Mouse (Mus musculus) CH12.LX (cell line): Measurements from ENCODE around the gene Tnp2. TPM values are rescaled to one million over a fixed set of nuclear protein-coding genes. Genes with fewer than 3 reads are reported as not detected.
A peak's percentile ranks its signal among the peaks of the same experiment; 100 is the strongest.

Source experiments
- DNase-seq: peaks from one replicate; pipeline ENCODE4 v3.0.0-alpha.2; 2013; ENCODE audit errors: extremely low read depth
- H3K27ac ChIP-seq: 2 replicates; pipeline ENCODE4 v1.5.1; 2012; ENCODE audit warnings: low read depth, mild to moderate bottlenecking, control low read depth, moderate library complexity; ENCODE audit not compliant: insufficient read depth
- H3K27me3 ChIP-seq: replicated peaks from 2 replicates; pipeline ENCODE3; 2012; ENCODE audit warnings: inconsistent platforms
- H3K36me3 ChIP-seq, 2 experiments: replicated peaks in 1 of 2; 2 replicates each; pipeline versions ENCODE3 to v1.6.1; 2012; ENCODE audit warnings: inconsistent platforms in 1 of 2, low read length in 1 of 2, mild to moderate bottlenecking in 1 of 2, mixed read lengths in 1 of 2, moderate library complexity in 1 of 2; ENCODE audit not compliant: control insufficient read depth in 1 of 2, insufficient read depth in 1 of 2
- H3K4me1 ChIP-seq, 2 experiments: 2 replicates each; pipeline ENCODE4 v1.6.1; 2012; ENCODE audit warnings: inconsistent platforms in 1 of 2, moderate library complexity in 1 of 2; ENCODE audit not compliant: insufficient read depth in 2 of 2, control insufficient read depth in 1 of 2
- H3K4me2 ChIP-seq: 2 replicates; pipeline ENCODE4 v1.6.1; 2012; ENCODE audit warnings: low read depth, mild to moderate bottlenecking, control low read depth; ENCODE audit not compliant: poor library complexity, insufficient read depth, severe bottlenecking
- H3K4me3 ChIP-seq, 3 experiments: fragments of 150-350 bp in 1 of 3; sonication (generic) in 1 of 3; replicated peaks in 1 of 3; 2 replicates each; pipeline versions ENCODE3 to v1.5.1; 2011 to 2012; ENCODE audit warnings: low read depth in 2 of 3, low read length in 2 of 3, mild to moderate bottlenecking in 2 of 3, moderate library complexity in 2 of 3, control low read depth in 1 of 3, improper control_type of control experiment in 1 of 3, inconsistent platforms in 1 of 3, mixed read lengths in 1 of 3; ENCODE audit not compliant: poor library complexity in 1 of 3
- H3K79me2 ChIP-seq: replicated peaks from 2 replicates; pipeline ENCODE4 v1.6.1; 2012; ENCODE audit warnings: mild to moderate bottlenecking, moderate library complexity; ENCODE audit not compliant: control insufficient read depth, poor library complexity, insufficient read depth, severe bottlenecking; ENCODE audit errors: extremely low read depth
- H3K9ac ChIP-seq: 2 replicates; pipeline ENCODE4 v1.6.1; 2012; ENCODE audit warnings: low read depth, mild to moderate bottlenecking, control low read depth, moderate library complexity; ENCODE audit not compliant: insufficient read depth
- H3K9me3 ChIP-seq: replicated peaks from 2 replicates; pipeline ENCODE3; 2012; ENCODE audit warnings: low read length, inconsistent platforms, mixed read lengths
- BHLHE40 ChIP-seq: IDR thresholded peaks from 2 replicates; pipeline ENCODE4 v1.6.1; 2011; ENCODE audit warnings: mild to moderate bottlenecking, low read depth, low read length, improper control_type of control experiment
- CHD1 ChIP-seq: IDR thresholded peaks from 2 replicates; pipeline ENCODE4 v1.6.1; 2012; ENCODE audit warnings: low read depth, low read length, improper control_type of control experiment, inconsistent platforms
- CHD2 ChIP-seq: IDR thresholded peaks from 2 replicates; pipeline ENCODE4 v1.6.1; 2011; ENCODE audit warnings: low read length, improper control_type of control experiment
- E2F4 ChIP-seq: IDR thresholded peaks from 2 replicates; pipeline ENCODE4 v1.6.1; 2011; ENCODE audit warnings: low read depth, low read length, improper control_type of control experiment; ENCODE audit not compliant: insufficient replicate concordance
- ELF1 ChIP-seq: IDR thresholded peaks from 2 replicates; pipeline ENCODE4 v1.6.1; 2014; ENCODE audit warnings: low read depth, mild to moderate bottlenecking, inconsistent platforms, low read length, improper control_type of control experiment
- EP300 ChIP-seq: IDR thresholded peaks from 2 replicates; pipeline ENCODE4 v1.6.1; 2011; ENCODE audit warnings: low read length, improper control_type of control experiment
- ETS1 ChIP-seq: conservative IDR thresholded peaks from 2 replicates; pipeline ENCODE4 v1.6.1; 2012; ENCODE audit warnings: low read depth, mild to moderate bottlenecking, inconsistent platforms, low read length, improper control_type of control experiment, moderate library complexity
- GABPA ChIP-seq: IDR thresholded peaks from 2 replicates; pipeline ENCODE4 v1.6.1; 2012; ENCODE audit warnings: low read depth, low read length, improper control_type of control experiment, inconsistent platforms; ENCODE audit not compliant: insufficient replicate concordance
- HCFC1 ChIP-seq: IDR thresholded peaks from 2 replicates; pipeline ENCODE4 v1.6.1; 2012; ENCODE audit warnings: low read depth, mild to moderate bottlenecking, inconsistent platforms, low read length, improper control_type of control experiment
- IRF4 ChIP-seq: IDR thresholded peaks from 2 replicates; pipeline ENCODE4 v1.6.1; 2014; ENCODE audit warnings: low read depth, mild to moderate bottlenecking, inconsistent platforms, low read length, improper control_type of control experiment
- JUN ChIP-seq: IDR thresholded peaks from 2 replicates; pipeline ENCODE4 v1.6.1; 2011; ENCODE audit warnings: low read depth, mild to moderate bottlenecking, low read length, improper control_type of control experiment, moderate library complexity; ENCODE audit not compliant: insufficient read depth
- JUND ChIP-seq: conservative IDR thresholded peaks from 2 replicates; pipeline ENCODE4 v1.6.1; 2011; ENCODE audit warnings: low read depth, low read length, improper control_type of control experiment
- KAT2A ChIP-seq: IDR thresholded peaks from 2 replicates; pipeline ENCODE4 v1.6.1; 2012; ENCODE audit warnings: low read length, improper control_type of control experiment, inconsistent platforms; ENCODE audit not compliant: insufficient replicate concordance
- MAFK ChIP-seq: IDR thresholded peaks from 2 replicates; pipeline ENCODE4 v1.6.1; 2011; ENCODE audit warnings: low read length, improper control_type of control experiment; ENCODE audit not compliant: insufficient replicate concordance
- MAX ChIP-seq: IDR thresholded peaks from 2 replicates; pipeline ENCODE4 v1.6.1; 2011; ENCODE audit warnings: low read length, improper control_type of control experiment
- MAZ ChIP-seq: IDR thresholded peaks from 2 replicates; pipeline ENCODE4 v1.6.1; 2012; ENCODE audit warnings: low read depth, mild to moderate bottlenecking, inconsistent platforms, low read length, improper control_type of control experiment, moderate library complexity
- MEF2A ChIP-seq: IDR thresholded peaks from 2 replicates; pipeline ENCODE4 v1.6.1; 2014; ENCODE audit warnings: low read depth, mild to moderate bottlenecking, inconsistent platforms, low read length, improper control_type of control experiment, borderline replicate concordance
- MXI1 ChIP-seq: IDR thresholded peaks from 2 replicates; pipeline ENCODE4 v1.6.1; 2011; ENCODE audit warnings: mild to moderate bottlenecking, low read depth, low read length, improper control_type of control experiment
- NRF1 ChIP-seq: IDR thresholded peaks from 2 replicates; pipeline ENCODE4 v1.6.1; 2014; ENCODE audit warnings: low read depth, mild to moderate bottlenecking, inconsistent platforms, low read length, improper control_type of control experiment, moderate library complexity
- POLR2A ChIP-seq: IDR thresholded peaks from 2 replicates; pipeline ENCODE4 v1.6.1; 2011; ENCODE audit warnings: low read depth, mild to moderate bottlenecking, improper control_type of control experiment, low read length
- RAD21 ChIP-seq: IDR thresholded peaks from 2 replicates; pipeline ENCODE4 v1.6.1; 2011; ENCODE audit warnings: low read depth, mild to moderate bottlenecking, low read length, improper control_type of control experiment, moderate library complexity
- RCOR1 ChIP-seq: conservative IDR thresholded peaks from 2 replicates; pipeline ENCODE4 v1.6.1; 2012; ENCODE audit warnings: low read depth, mild to moderate bottlenecking, inconsistent platforms, low read length, improper control_type of control experiment
- SIN3A ChIP-seq: IDR thresholded peaks from 2 replicates; pipeline ENCODE4 v1.6.1; 2012; ENCODE audit warnings: low read length, improper control_type of control experiment, inconsistent platforms
- SMC3 ChIP-seq: IDR thresholded peaks from 2 replicates; pipeline ENCODE4 v1.6.1; 2011; ENCODE audit warnings: low read depth, low read length, improper control_type of control experiment
- TCF12 ChIP-seq: IDR thresholded peaks from 2 replicates; pipeline ENCODE4 v1.6.1; 2014; ENCODE audit warnings: low read depth, mild to moderate bottlenecking, inconsistent platforms, low read length, improper control_type of control experiment
- USF1 ChIP-seq: IDR thresholded peaks from 2 replicates; pipeline ENCODE4 v1.6.1; 2014; ENCODE audit warnings: low read depth, mild to moderate bottlenecking, inconsistent platforms, low read length, improper control_type of control experiment
- ZC3H11A ChIP-seq: IDR thresholded peaks from 2 replicates; pipeline ENCODE4 v1.6.1; 2012; ENCODE audit warnings: low read depth, mild to moderate bottlenecking, inconsistent platforms, low read length, improper control_type of control experiment
- ZKSCAN1 ChIP-seq: IDR thresholded peaks from 2 replicates; pipeline ENCODE4 v1.6.1; 2012; ENCODE audit warnings: low read depth, inconsistent platforms, low read length, improper control_type of control experiment, borderline replicate concordance
- ZMIZ1 ChIP-seq: IDR thresholded peaks from 2 replicates; pipeline ENCODE4 v1.6.1; 2012; ENCODE audit warnings: low read depth, mild to moderate bottlenecking, inconsistent platforms, low read length, improper control_type of control experiment
- dilution Hi-C: fragments of 300-500 bp; cut with MboI; formaldehyde crosslinking; loops from 2 replicates; pipeline ENCODE4 v1.14.3; 2020; ENCODE audit warnings: low sequenced_read_pairs; ENCODE audit not compliant: extremely low pct_unique_long_range_greater_than_20kb, extremely low pct_ligation_motif_present
- in situ Hi-C: fragments of 300-500 bp; cut with MboI; formaldehyde crosslinking; loops from 3 replicates; pipeline ENCODE4 v1.14.3; 2019; ENCODE audit warnings: low sequenced_read_pairs, low pct_ligation_motif_present, low pct_unique_long_range_greater_than_20kb, mixed read lengths
- polyA plus RNA-seq: library from polyadenylated mRNA; unstranded; fragments of >175 nt; gene quantifications from 2 replicates; pipeline ENCODE4 v1.2.1, GENCODE M21; 2012; ENCODE audit warnings: low read depth; ENCODE audit not compliant: insufficient read length
- total RNA-seq, 2 experiments: library from RNA; depleted of rRNA; stranded (reverse); fragments of 300-350 nt in 1 of 2; fragments of >200 nt in 1 of 2; gene quantifications; 2 replicates each; pipeline ENCODE4 v1.2.3; 2012 to 2014

Tnp2 gene
- total and polyA plus RNA-seq, 3 experiments, result 0.25 to 0.43 TPM; not detected in 1

- Histone ChIP-seq H3K27me3 (no peaks in the 10 kb centered on the region), H3K9me3 (no peaks in the 10 kb centered on the region), H3K4me1 (peaks cover 28 to 44% of the 10 kb centered on the region in 2 experiments), H3K27ac (no peak overlapping the region)
- in situ Hi-C loops, result loop anchor here (5.0 kb wide), 2 partner anchors 120 to 215 kb away; no protein-coding TSS in a partner anchor
- TF ChIP-seq MAX (no peak), E2F4 (no peak), ZMIZ1 (no peak), MXI1 (no peak), ELF1 (no peak), ETS1 (no peak)
- TF ChIP-seq, all 38 proteins: peak for 0
- H3K79me2 ChIP-seq, result peaks cover 16% of the 10 kb centered on the region
- H3K4me3 ChIP-seq, result no peak overlapping the region
- dilution Hi-C loops, result no loop called here
- H3K9ac ChIP-seq, result no peak overlapping the region
- H3K36me3 ChIP-seq, result peaks cover 0 to 21% of the 10 kb centered on the region in 2 experiments
- no peak overlapping the region for H3K4me2 ChIP-seq
- DNase-seq, result no peak
Observed at GRCm38 (mm10) chr16:10786782-10787547, 1.5 kb downstream of the Tnp2 start.

- peaks cover 31 to 49% of the 10 kb centered on the region in 2 experiments for H3K4me1 ChIP-seq
- H3K79me2 ChIP-seq, result peaks cover 16% of the 10 kb centered on the region
- in situ Hi-C loops (loop anchor here (5.0 kb wide), 2 partner anchors 119 to 214 kb away; no protein-coding TSS in a partner anchor), dilution Hi-C loops (no loop called here)
- peak; percentile 98 for DNase-seq
- H3K27ac ChIP-seq, result peak overlapping the region; percentile 81; the same call in 1 of the 2 replicates
- H3K9ac ChIP-seq, result peak overlapping the region; percentile 69
- H3K4me3 ChIP-seq, result peak overlapping the region; percentile 66 to 84 (median 82)
- H3K4me2 ChIP-seq, result peak overlapping the region; percentile 64
- H3K9me3 ChIP-seq, result no peaks in the 10 kb centered on the region
- no peaks in the 10 kb centered on the region for H3K27me3 ChIP-seq
- peaks cover 0 to 21% of the 10 kb centered on the region in 2 experiments for H3K36me3 ChIP-seq
- TF ChIP-seq RAD21 (peak; percentile 95), IRF4 (peak; percentile 84), CHD1 (no peak), ZC3H11A (peak; percentile 83), JUN (no peak), ETS1 (peak; percentile 67; the same call in 1 of the 2 replicates), RCOR1 (no peak), POLR2A (peak; percentile 56; the same call in 1 of the 2 replicates), TCF12 (peak; percentile 81), MEF2A (peak; percentile 44; the same call in 1 of the 2 replicates), KAT2A (no peak), MAX (peak; percentile 84), BHLHE40 (peak; percentile 89), USF1 (no peak), MAFK (no peak), ZKSCAN1 (no peak), ELF1 (peak; percentile 60; the same call in 1 of the 2 replicates), SMC3 (peak; percentile 94), JUND (peak; percentile 40; the same call in 1 of the 2 replicates), HCFC1 (no peak), MAZ (no peak), ZMIZ1 (no peak; the same call in 1 of the 2 replicates), EP300 (no peak), NRF1 (0 out of 2 replicates have a peak, but pooled peaks have one; percentile 24), SIN3A (peak; percentile 77), GABPA (no peak), CHD2 (no peak), MXI1 (peak; percentile 62; the same call in 1 of the 2 replicates)
Observed at GRCm38 (mm10) chr16:10786288-10786687, 2.2 kb downstream of the Tnp2 start.
